Mouse (Mus musculus): ENCODE data around the gene Btbd35f11. TPM values are rescaled to one million over a fixed set of nuclear protein-coding genes. Genes with fewer than 3 reads are reported as not detected.
"Not testable (repeated sequence)": the region's sequence is repeated elsewhere in the genome, so short reads cannot be mapped to it uniquely, and the experiment has no call there.

The Btbd35f11 gene
- not detected in 2 replicates for polyA plus RNA-seq (2011; ENCODE audit: insufficient read depth, insufficient read length, low read depth, missing spikeins)

DNA sequence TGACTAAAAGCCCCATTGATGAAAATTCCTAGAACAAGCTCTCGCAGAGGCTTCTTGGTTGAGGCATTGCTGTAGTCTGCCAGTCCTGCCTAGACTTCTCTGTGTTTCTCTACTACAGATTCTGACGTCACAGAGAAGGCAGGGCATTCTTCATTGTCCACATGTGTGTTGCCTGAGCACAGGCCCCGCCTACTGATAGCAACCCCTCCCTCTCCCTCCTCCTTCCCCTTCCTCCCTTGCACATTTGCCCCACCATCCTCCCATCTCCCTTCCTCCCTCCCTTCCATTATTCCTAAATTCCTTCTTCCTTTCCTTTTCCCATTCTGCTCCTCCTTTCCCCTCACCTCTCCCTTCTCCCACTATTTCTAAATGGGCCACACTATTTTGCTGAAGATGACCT is at the start of gene Btbd35f11:
TSS of gene Btbd35f11 (minus strand) at position 101 of the 400 bp plus-strand sequence.
- H3K36me3 ChIP-seq (ENCODE audit: control insufficient read depth, insufficient read depth, low read length, poor library complexity, severe bottlenecking); H3K9me3 ChIP-seq (replicated peaks; ENCODE audit: control insufficient read depth, insufficient read depth, low read length, poor library complexity, severe bottlenecking); H3K9ac ChIP-seq (ENCODE audit: low read depth, poor library complexity, severe bottlenecking); H3K4me1 ChIP-seq (ENCODE audit: control insufficient read depth, insufficient read depth, low read length); H3K4me3 ChIP-seq (ENCODE audit: low read depth, low read length); H3K27me3 ChIP-seq (ENCODE audit: control insufficient read depth, insufficient read depth, low read length, poor library complexity, severe bottlenecking); H3K27ac ChIP-seq (ENCODE audit: insufficient read depth, low read length): not testable (repeated sequence)

GRCm38 (mm10) chrX:3409946-3410345 is 33.5 kb downstream of the Btbd35f11 start:
- not testable (repeated sequence) for H3K27ac ChIP-seq (ENCODE audit: insufficient read depth, low read length); H3K4me1 ChIP-seq (ENCODE audit: control insufficient read depth, insufficient read depth, low read length); H3K9me3 ChIP-seq (replicated peaks; ENCODE audit: control insufficient read depth, insufficient read depth, low read length, poor library complexity, severe bottlenecking); H3K4me3 ChIP-seq (ENCODE audit: low read depth, low read length); H3K27me3 ChIP-seq (ENCODE audit: control insufficient read depth, insufficient read depth, low read length, poor library complexity, severe bottlenecking); H3K36me3 ChIP-seq (ENCODE audit: control insufficient read depth, insufficient read depth, low read length, poor library complexity, severe bottlenecking); H3K9ac ChIP-seq (ENCODE audit: low read depth, poor library complexity, severe bottlenecking)

Other genes starting within 250 kb of the Btbd35f11 start
- not detected in 2 replicates for gene Btbd35f24, start 247.9 kb downstream of the Btbd35f11 start, polyA plus RNA-seq (2011; ENCODE audit: insufficient read depth, insufficient read length, low read depth, missing spikeins)